Mouse (Mus musculus) heart, adult 2 months (tissue): ENCODE measurements at regions not wholly inside any gene's neighbourhood (a gene's known extent, or its start where the extent isn't known, plus 50 kb on each side); places are given as distances from the start of the nearest gene placed in this dataset.

Source experiments
- CTCF ChIP-seq: fragments of 200-600 bp; IDR thresholded peaks from 2 replicates; pipeline ENCODE4 v1.8.1; 2022; ENCODE audit warnings: antibody characterized with exemption, mild to moderate bottlenecking, moderate library complexity
- POLR2A ChIP-seq: fragments of 200-500 bp; IDR thresholded peaks from 2 replicates; pipeline ENCODE4 v1.6.1; 2011; ENCODE audit warnings: mild to moderate bottlenecking, low read depth, low read length, control low read depth; ENCODE audit not compliant: insufficient read depth

GRCm38 (mm10) chr8:15311509-15311908 is 265.6 kb upstream of the BB014433 start:
- TF ChIP-seq CTCF (no peak), POLR2A (no peak)
